Mouse (Mus musculus): ENCODE data around the gene Tecpr1.

The Tecpr1 gene

GRCm38 (mm10) chr5:144223503-144223862, at the start of gene Tecpr1:
Tecpr1 (minus strand) TSS chr5:144223615.
- in situ Hi-C loops (cut with MboI, MseI) = loop anchor here (25.0 kb wide), 1 partner anchor 539 kb away; the partner anchor contains the start of genes Tmem130 and Trrap

- in situ Hi-C loops (cut with MboI, MseI) = no loop called here
Observed at GRCm38 (mm10) chr5:144271772-144272171, 48.4 kb upstream of the Tecpr1 start.

- in situ Hi-C loops (cut with MboI, MseI) = no loop called here
Observed at GRCm38 (mm10) chr5:144271118-144271517, 47.7 kb upstream of the Tecpr1 start.

- in situ Hi-C loops (cut with MboI, MseI) = no loop called here
Observed at GRCm38 (mm10) chr5:144270420-144270819, 47.0 kb upstream of the Tecpr1 start.

GRCm38 (mm10) chr5:144269926-144270325, 46.5 kb upstream of the Tecpr1 start:
- in situ Hi-C loops (cut with MboI, MseI) = no loop called here

- in situ Hi-C loops (cut with MboI, MseI) = no loop called here
Observed at GRCm38 (mm10) chr5:144267535-144268241, 44.3 kb upstream of the Tecpr1 start.

GRCm38 (mm10) chr5:144263496-144263895, 40.1 kb upstream of the Tecpr1 start:
- in situ Hi-C loops (cut with MboI, MseI) = no loop called here

- in situ Hi-C loops (cut with MboI, MseI) = no loop called here
Observed at GRCm38 (mm10) chr5:144263082-144263481, 39.7 kb upstream of the Tecpr1 start.

GRCm38 (mm10) chr5:144261829-144262228, 38.4 kb upstream of the Tecpr1 start:
- in situ Hi-C loops (cut with MboI, MseI) = no loop called here

GRCm38 (mm10) chr5:144261309-144261708, 37.9 kb upstream of the Tecpr1 start:
- in situ Hi-C loops (cut with MboI, MseI) = no loop called here

GRCm38 (mm10) chr5:144260464-144260863, 37.0 kb upstream of the Tecpr1 start:
- in situ Hi-C loops (cut with MboI, MseI) = no loop called here

- in situ Hi-C loops (cut with MboI, MseI) = no loop called here
Observed at GRCm38 (mm10) chr5:144259228-144259627, 35.8 kb upstream of the Tecpr1 start.

- in situ Hi-C loops (cut with MboI, MseI) = no loop called here
Observed at GRCm38 (mm10) chr5:144258687-144259086, 35.3 kb upstream of the Tecpr1 start.

GRCm38 (mm10) chr5:144258131-144258611, 34.8 kb upstream of the Tecpr1 start:
- in situ Hi-C loops (cut with MboI, MseI) = no loop called here

- in situ Hi-C loops (cut with MboI, MseI) = no loop called here
Observed at GRCm38 (mm10) chr5:144257451-144258110, 34.2 kb upstream of the Tecpr1 start.

GRCm38 (mm10) chr5:144256888-144257287, 33.5 kb upstream of the Tecpr1 start:
- in situ Hi-C loops (cut with MboI, MseI) = no loop called here

- in situ Hi-C loops (cut with MboI, MseI) = no loop called here
Observed at GRCm38 (mm10) chr5:144256541-144256870, 33.1 kb upstream of the Tecpr1 start.

GRCm38 (mm10) chr5:144255632-144256540, 32.5 kb upstream of the Tecpr1 start:
- in situ Hi-C loops (cut with MboI, MseI) = no loop called here

GRCm38 (mm10) chr5:144254811-144255631, 31.6 kb upstream of the Tecpr1 start:
- in situ Hi-C loops (cut with MboI, MseI) = no loop called here

- in situ Hi-C loops (cut with MboI, MseI) = no loop called here
Observed at GRCm38 (mm10) chr5:144254122-144254810, 30.9 kb upstream of the Tecpr1 start.

GRCm38 (mm10) chr5:144253212-144253611, 29.8 kb upstream of the Tecpr1 start:
- in situ Hi-C loops (cut with MboI, MseI) = no loop called here

Data from T-helper 2 cell (primary cell).